Mouse (Mus musculus) thymus, postnatal 10 days (tissue): Measurements from ENCODE around the gene Armt1.
"Not testable (repeated sequence)": the region's sequence is repeated elsewhere in the genome, so short reads cannot be mapped to it uniquely, and the experiment has no call there.

Experiments used
- DNase-seq, 2 experiments: peaks; one replicate each; pipeline ENCODE4 v3.0.0; 2021; ENCODE audit warnings: low spot score in 2 of 2

Armt1 gene

DNA sequence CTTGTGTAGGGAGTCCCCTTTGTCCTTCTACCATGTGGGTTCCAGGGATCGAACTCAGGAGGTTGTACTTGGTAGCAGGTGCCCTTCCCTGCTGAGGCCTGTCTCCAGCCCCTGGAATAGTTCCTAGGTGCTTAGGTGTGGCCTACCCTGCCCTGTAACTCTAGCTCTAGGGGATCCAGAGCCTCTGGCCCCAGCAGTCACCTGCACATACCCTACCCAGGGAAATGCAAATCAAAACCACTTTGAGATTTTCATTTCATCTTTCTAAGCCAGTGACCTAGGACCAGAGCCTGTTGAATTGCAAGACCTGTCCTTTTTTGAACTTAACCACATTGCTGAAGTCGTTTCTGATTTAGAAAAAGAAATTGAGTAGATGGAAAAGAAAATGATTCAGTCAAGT lies 1.6 kb downstream of the Armt1 start:
- DNase-seq: not testable (repeated sequence)

DNA sequence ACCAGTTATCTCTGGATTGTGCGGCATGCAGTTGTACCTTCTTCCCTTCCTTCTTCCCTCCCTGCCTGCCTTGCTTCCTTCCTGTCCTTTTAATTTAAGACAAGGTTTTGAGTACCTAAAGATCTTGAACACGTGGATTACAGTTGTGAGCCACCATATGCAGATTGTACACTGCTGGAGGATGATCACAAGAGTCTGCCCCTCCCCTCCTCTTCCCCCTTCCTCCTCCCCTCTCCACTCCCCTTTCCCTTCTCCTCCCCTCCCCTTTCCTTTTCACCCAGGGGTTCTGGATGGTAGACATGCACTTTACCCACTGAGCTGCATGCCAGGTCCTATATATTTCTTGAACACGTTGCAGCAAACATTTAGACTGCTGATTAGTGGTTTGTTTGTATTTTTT lies 3.1 kb downstream of the Armt1 start:
- no peak for DNase-seq

DNA sequence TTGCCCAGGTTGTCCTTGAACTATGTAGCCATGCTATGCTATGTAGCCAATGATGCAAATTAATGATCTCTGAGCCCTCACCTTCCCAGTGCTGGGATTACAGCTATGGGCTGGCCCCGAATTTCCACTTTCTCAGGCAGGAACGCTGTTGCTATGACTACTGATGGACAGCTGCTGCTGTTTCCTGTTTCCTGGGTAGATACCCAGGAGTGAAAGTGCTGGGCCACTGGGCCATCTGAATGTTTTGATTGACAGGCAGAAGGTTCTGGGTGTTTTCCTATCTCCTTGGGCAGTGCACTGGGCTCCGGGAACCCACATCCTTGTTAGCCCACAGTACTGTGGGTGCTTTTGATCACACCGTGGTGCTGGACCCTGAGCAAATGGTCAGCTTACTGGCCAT lies 24.1 kb downstream of the Armt1 start:
- DNase-seq: no peak

DNA sequence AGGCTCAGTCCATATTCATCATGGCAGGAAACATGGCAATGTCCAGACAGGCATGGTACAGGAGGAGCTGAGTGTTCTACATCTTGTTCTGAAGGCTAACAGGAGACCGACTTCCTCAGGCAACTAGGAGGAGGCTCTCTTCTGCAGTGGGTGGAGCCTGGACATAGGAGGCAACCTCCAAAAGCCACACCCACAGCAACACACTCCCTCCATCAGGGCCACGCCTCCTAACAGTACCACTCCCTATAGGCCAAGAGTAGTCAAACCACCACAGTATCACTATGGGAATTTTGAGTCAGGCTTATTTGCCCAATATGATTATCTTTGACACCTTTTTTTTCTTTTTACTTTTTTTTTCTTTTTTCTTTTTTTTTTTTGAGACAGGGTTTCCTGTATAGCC lies 27.9 kb downstream of the Armt1 start:
- no peak for DNase-seq

DNA sequence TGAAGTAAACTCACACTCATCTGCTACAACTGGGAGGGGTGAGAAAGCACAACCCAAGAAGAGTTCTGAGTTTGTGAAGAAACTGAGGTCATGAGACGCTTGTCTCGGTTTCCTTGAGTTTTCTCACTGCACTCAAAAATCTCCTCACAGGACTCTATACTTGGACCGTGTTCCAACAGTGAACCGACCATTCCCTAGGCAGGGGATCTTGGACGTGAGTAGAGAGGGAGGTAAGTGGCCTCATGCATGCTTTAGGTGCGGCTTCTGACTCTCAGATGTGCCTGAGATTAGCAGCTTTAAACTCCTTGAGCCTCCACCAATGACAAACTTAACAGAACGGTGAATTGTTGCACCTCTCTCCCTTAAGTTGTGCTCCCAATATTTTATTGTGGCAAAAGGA lies 33.5 kb downstream of the Armt1 start:
- no peak for DNase-seq

DNA sequence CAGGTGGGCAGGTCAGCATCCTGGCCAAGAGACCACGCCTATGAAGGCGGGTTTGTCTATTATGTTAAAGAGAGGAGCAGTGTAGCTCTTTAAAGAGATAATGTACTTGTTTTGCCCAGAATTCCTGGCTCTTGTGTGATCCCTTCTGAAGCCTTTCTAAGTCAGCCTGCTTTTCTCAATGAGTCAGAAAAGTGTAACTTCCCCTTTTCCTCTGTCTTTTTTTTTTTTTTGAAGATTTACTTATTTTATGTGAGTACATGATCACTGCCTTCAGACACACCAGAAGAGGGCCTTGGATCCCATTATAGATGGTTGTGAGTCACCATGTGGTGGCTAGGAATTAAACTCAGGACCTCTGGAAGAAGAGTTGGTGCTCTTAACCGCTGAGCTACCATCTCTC lies 37.1 kb downstream of the Armt1 start:
- DNase-seq: no peak

DNA sequence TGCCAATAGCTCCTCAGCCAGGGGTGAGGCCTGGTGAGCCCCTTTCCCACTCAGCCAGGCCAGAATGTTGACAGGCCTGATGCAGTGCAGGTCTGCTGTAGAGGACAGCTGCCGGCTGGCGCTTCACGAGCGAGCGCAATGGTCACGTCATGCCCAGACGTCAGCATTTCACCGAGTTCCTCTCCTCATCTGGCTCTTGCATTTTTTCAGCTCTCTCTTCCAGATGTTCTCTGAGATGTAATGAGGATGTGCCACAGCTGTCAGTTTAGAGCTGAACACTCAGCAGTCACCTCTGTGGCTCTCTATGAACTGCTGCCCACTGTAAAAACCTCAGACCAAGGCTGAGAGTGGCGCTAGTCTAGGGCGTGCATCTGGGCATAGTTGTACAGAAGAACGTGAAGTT lies 41.3 kb downstream of the Armt1 start:
- DNase-seq: no peak

DNA sequence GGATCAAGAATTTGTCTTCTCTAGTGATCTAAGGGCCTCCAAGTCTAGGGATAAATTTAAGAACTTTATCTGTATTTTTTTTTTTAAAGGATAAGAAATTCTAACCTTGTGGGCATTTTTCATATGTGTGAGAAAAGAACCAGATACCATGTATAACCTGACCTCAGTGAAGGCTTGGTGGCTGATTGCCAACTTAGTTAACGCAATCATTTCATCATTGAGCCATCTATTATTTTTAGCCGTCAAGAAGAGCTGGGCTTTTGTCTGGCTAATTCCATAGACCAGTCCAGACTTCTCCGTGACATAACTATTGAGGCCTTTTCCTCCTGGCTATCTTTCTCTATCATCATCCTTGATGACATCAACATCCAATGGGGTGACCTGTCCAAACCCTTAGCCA lies 43.2 kb downstream of the Armt1 start:
- no peak for DNase-seq

DNA sequence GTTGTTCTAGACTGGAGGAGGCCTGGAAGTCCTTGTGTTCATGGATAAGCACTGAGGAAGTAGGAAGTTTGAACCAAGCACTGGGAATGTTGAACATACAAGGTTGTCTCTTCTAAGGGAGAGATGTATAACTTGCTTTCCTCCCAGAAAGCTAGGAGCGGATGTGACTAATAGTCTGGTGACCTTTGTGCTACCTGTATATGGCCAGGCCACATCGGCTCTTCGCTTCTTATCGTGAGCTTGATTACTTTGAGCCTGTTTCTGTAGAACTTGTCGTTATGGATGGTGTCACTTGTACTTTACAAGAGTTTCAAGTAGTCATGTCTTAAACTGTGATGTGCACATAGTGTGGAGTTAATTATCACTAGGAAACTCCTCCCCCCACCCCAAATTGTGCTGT lies 44.3 kb downstream of the Armt1 start:
- no peak for DNase-seq

DNA sequence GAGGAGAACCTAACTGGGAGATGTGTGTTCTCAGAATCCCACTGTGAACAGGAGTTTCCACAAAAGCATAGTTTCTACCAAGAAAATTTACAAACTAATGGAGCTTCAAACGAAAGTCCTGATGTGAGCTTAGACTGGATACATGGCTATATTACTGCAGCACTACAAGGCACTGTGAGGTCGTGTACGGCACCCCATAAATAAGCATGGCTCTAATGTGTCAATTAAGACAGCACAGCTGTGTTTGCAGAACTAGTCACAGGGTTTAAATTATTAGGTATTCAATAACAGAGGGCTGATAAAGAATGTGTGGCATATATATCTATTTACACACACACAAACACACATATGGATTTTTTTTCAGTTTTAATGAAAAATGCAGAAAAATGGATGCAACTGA lies 48.7 kb downstream of the Armt1 start:
- no peak for DNase-seq

DNA sequence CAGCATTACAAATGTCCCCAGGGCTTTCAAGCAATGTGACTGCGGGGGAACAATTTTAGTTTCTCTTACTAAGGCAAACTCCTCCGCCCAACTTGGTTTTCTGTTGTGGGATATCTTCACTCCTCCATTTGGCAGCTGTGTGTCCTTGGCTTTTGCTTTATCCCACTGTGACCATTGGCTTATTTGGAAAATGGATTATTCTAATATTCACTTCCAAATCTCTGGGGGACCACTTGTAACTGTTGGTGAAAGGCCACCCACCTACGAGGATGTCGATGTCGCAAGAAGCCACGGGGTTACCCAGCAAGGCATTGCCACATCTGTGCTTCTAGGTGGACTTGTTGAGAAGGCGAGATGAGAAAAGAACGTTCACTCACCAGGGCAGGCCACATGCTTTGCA lies 49.4 kb downstream of the Armt1 start:
- DNase-seq: no peak

DNA sequence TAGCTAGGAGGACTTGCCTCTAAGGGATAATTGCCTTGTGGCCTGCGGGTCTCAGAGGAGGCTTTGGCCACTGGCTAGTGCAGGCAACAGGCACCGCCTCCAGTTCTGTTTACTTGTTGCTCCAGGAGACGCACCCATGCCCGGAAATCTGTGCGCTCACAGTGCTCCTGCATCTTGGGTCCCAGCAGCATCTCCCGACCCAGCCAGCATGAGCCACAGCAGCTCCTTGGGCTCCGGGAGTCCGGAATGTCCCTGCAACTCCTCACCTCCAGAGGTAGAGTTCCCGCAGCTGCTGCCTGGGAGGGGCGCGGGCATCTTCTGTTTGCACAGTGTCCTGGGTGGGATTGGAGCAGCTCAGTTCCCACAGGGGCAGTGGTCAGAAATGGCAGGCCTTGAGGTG lies 50.1 kb downstream of the Armt1 start, which contains the start of gene Ccdc170:
Gene Ccdc170, plus strand, starts transcription at position 148 of the 400 bp plus-strand sequence.
- no peak for DNase-seq

DNA sequence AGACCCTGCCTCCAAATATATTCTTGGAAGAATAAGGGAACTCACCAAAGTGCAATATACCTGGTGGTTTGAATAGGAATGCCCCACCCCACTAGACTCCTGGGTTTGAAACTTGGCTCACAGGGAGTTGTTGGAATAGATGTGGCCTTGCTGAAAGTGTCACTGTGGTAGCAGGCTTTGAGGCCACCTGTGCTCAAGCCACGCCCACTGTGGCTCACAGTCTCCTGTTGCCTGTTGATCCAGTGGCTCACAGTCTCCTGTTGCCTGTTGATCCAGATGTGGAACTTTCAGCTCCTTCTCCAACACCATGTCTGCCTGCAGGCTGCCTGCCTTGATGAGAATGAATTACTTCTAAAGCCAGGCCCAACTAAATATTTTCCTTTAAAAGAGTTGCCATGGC lies 51.6 kb downstream of the Armt1 start:
- DNase-seq: no peak

DNA sequence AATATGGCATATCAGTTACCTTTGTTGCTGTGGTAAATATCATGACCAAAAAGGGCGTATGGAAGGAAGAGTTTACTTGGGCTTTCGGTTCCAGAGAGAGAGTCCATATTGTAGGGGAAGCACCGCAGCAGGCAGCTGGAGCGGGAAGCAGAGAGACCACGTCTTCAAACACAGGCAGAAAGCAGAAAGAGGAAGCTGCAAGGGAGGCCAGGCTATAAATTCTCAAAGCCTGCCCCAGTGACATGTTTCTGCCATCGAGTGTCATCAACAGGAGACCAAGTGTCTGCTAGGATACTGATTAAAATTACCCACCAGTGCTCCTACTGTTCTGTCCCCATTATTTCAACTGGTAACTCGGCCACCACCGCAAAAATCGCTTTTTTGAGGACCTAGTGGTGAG lies 52.7 kb downstream of the Armt1 start:
- no peak for DNase-seq

DNA sequence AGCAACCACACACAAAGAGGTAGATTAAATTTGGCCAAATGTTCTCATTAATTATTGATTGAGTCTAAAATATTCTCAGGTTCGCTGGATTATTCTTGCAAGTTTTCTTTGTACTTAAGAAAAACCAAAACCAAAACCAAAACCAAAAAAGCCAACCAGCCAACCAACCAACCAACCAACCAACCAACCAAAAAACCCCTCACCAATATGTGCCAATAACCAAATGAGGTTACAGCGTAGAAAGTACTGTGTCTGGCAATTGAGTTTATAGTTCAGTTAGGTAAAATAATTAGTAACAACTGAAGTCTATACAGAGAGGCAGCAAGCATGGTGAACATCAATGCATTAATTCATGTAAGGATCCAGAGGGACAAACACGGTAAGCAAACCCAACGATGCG lies 57.6 kb downstream of the Armt1 start:
- no peak for DNase-seq

DNA sequence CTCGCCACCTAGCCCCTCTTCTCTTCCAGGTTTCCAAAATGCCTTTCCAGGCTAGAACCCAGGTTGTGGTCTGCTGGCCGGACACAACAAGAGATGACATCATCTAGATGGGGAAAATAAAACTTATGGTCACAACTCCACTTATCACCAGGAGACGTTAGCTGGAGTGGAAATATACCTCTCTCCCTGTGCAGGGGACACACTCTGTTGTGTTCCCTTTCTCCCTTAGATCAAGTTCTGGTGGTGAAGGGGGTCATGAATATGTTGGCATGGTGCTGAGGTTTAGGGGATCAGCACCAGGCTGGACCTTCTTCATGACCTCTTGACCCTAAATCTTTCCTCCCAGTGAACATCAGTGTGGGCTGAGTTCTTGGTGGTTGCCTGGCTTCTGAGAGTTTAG lies 59.0 kb downstream of the Armt1 start:
- DNase-seq: no peak

DNA sequence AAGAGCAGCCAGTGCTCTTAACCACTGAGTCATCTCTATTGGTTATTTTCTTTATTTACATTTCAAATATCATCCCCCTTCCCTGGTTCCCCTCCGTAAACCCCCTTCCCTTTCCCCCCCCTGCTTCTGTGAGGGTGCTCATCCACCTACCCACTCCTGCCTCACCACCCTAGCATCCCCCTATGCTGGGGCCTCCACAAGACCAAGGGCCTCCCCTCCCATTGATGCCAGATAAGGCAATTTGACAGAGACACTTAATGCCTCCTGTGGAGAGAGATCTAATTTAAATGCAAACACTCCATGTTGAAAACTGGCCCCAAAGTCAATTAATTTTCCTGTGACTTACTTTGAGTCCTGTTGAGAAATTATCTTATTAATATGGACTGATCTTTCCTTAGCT lies 59.8 kb downstream of the Armt1 start:
- DNase-seq: no peak

DNA sequence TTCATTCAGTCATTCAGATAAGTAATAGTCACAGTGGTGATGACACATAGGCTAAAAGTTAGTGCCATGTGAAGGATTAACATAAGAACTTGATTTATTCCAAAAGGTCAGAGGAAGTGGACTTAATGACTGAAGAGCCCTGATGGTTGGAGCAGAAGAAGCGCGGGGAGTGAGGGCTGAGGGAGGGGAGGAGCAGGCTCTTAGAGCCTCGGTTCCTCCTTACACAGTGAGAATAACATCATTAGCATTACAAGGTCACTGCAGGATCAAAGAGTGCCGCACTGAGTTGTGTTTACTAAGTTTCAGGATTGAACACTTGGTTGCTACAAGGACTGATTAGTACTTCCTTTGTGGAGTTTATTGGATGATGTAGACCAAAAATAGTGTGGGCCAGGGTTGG lies 60.6 kb downstream of the Armt1 start:
- no peak for DNase-seq

DNA sequence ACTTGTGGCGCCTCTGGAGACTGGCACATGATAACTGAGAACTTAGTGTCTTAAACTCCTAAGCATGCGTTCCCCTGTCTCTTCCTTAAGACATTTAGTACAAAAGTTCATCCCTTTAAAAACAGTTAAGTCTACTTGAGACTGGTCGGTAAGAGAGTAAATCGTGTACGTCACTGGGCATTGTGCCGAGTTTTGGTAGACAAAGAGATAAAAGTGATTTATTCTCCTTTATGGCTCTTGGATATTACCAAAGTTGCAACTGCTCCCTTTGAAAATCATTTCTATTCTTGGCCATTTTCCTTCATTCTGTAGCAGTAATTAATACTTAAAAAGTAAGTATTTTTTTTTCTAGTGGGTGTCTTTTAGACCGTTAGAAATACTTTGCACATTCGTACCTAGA lies 71.0 kb downstream of the Armt1 start:
- DNase-seq: no peak
